Mouse (Mus musculus) right cerebral cortex, postnatal 25 days (tissue): Measurements from ENCODE around the gene Eya2.

ENCODE experiments used
- DNase-seq: peaks from one replicate; pipeline ENCODE4 v3.0.0; 2022

Gene Eya2

DNA sequence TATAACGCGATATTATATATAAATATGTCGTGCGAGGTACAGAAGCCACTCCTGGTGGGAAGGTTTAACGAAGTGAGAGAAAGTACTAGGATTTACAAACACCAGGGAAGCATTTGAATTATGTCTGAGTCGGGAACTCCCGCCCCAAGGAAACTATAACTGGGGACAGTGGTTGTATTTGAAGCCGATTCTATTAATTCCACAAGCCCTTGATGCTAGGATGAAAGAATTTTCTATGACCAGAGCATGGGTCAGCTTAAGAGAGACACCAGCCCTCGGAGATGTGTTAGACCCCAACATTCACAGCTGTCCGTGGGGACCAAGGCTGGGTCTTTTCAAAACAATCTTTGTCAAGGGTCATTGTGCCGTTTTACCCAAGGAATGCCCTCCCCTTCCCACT, 1.3 kb downstream of the Eya2 start:
- DNase-seq = no peak

DNA sequence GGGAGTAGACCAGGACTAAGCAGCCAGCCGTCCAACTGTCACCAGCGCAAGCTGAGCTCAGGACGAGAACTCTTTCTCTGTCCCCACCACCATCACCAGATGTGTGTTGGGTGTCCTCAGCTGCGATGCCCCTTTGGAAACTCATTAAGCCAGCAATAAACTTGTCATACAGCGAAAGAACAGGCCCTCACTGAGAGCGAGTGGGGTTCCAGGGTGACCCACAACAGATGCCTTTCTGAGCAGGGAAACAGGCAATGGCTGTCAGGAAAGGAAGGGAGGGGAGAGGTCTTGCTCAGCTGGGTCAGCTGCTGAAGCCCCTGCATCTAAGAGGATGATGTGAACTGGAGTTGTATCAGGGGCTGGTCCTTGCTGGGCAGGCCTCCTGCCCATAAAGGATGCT, 2.7 kb downstream of the Eya2 start:
- DNase-seq = no peak

DNA sequence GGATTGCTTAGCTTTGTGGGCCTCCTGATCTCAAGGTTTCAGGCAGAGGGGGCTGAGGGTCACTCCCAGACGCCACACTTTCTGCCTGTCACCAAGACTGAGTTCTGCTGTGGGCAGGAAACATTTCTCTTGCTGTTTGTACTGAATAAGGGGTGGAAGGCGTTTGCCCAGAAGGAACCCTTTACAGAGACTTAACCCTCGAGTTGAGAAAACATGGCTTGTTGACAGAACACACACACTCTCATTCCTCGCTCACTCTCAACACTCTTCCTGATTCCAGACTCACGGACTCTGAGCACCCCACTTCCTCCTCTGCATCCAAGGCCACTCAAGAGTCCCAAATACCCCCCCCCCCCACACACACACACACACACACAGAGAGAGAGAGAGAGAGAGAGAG, 3.3 kb downstream of the Eya2 start:
- no peak for DNase-seq

DNA sequence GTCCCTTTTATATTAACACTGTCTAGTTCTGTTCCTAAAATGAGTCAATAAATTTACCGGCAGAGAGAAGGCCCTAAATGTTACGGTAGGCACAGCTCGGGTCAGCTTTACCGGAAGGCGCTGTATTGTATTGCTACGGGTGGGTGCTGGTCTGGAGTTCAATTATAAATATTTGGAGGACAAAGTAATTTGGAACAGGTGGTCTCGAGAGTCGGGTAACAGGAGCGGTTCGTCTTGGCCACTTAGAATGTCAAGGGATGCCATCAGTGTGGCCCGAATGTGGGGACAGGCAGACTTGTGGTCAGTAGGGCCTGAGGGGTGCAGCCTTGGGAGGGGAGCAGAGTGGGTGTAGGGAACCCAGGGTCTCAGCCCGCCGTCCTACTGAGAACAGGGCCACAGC, 4.7 kb downstream of the Eya2 start:
- no peak for DNase-seq

DNA sequence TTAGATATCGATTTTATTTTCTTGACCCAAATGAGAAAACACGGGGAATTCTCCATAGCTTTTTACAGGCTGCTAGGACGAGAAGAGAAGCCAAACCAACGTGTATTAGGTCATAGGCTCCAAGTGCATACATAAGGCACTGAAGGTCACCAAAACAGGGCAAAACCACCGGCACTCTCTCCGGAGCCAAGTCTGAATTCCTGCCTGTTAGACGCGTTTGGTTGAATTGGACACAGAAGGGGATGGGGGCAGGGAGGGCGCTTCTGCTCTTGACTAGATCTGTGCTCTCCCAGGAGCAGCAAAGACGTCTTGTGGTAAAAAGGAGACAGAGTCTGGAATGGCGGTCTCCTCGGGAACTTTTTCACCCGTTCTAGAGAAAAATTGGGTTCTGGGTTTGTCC, 6.1 kb downstream of the Eya2 start:
- no peak for DNase-seq

DNA sequence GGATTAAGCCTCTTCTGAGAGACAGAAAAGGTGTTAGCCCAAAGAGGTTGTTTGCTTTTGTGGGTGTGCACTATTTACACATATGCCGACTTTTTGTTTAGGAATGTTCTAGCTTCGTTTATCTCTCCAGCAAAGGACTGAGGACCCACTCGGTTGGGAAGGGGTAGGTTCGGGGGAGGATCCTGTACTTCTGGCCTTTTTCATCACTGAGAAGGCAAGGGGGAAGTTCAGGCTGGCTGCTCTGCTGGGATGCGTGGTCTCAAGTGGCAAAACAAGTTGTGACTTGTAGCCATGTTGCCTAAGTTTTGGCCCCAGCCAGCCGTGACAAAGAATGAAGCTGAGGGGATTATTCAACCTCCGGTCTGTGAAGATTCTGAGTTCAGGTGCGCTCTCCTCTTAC, 6.8 kb downstream of the Eya2 start:
- no peak for DNase-seq

DNA sequence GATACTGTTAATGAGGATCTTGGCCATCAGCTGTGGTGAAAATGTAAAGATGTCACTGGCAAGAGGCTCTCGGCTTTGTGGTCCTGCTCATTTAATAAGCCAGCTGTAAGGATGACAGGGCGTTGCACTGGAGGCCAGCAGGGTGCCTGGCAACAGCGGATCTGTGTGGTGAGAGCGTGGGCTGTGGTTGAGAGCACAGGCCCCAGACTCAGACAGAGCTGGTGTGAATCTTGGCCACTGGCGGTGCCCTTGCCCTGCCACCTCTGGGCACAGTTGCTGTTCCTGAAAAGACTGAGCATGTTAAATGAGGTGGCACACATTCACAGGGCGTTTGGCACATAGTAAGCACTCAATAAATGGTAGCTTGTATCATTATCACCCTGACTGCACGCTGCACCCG, 8.9 kb downstream of the Eya2 start:
- no peak for DNase-seq

DNA sequence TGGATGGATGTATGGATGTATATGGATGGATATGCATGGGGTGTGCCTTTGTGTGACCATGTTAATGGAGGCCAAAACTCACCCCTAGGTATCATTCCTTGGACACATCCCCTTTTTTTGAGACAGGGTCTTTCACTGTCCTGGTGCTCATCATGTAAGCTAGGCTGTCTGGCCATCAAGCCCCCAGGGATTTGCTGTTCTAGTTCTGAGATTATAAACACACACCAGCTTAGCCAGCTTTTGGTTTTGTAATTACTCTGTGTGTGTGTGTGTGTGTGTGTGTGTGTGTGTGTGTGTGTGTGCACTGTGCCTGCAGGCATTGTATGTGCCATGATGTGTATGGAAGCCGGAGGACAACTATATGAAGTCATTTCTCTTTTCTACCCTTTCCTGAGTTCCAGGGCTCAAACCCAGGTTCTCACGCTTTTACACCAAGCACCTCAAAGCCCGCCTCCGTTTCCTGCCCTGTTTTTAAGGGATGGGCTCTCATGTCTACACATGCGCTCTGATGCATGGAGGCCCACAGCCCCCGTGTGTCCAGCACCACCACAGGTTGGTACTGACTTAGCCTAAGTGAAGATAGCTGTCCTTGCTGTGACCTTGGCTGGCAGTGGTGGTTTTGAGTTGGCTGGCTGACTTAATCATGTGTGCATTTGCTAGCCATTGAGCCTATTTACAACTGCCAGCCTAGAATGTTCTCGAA, 16.9 kb downstream of the Eya2 start:
- DNase-seq = no peak

DNA sequence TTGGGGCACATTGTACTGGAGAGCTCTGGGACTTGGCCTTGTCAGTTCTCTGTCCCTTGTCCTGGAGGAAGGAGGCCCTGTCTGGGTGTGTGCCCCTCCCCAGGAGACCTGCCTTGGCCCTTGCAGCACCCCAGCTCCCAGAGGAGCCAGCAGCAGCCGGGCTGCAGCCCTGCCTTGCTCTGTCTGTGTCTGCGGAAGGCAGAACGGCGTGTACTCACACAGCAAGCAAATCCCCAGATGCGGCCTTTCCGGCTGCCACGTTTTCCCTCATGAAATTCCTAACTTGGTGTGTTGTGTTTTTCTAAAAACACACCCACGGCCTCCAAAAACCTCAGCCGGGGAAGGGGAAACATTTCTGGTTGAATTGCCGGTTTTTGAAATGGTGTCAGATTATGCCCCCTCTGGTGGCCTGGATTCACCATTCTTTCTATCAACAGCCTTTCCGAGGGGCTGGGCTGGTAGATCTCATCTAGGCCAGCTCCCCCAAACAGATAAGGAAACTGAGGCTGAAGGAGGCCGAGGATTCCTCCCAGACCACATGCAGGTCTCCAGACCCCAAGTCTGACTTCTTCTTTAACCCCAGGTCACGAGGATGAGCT, 19.0 kb downstream of the Eya2 start:
- no peak for DNase-seq

DNA sequence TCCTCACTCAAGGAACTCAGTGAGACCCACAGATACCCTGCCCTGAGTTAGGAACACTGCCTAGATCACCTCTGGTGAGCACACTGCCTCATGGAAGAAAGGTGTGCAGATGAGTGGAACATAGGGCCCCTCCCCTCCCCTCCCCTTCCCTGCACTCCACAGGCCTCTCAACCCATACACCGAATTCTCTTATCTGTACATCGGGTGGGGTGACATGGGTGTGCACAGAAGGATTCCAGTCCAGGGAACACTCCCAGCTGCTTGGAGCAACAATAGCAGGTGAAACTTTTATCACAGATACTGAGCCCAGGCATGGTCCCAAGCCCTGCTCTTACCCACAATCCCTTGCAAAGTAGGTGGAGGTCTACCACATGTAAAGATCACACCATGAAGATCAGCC, 26.7 kb downstream of the Eya2 start:
- DNase-seq = no peak

DNA sequence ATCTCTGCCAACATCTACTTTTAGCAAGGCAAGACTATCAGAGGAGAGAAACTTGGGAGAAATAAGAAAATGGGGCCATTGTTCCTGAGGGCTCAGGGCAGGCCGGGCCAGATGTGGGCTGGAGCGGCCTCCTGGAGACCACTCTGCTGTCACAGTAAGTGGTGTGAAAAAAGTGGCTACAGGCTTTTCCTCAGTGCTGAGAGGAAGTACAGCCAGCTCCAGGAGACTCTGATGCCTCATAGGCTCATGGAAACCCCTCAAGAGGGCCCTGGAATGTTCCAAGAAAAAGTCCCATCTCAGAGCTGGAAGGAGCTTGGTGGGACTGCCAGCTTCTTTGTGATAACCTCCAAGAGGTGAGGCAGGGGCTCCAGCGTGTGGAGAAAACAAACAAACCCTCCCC, 27.8 kb downstream of the Eya2 start:
- no peak for DNase-seq

DNA sequence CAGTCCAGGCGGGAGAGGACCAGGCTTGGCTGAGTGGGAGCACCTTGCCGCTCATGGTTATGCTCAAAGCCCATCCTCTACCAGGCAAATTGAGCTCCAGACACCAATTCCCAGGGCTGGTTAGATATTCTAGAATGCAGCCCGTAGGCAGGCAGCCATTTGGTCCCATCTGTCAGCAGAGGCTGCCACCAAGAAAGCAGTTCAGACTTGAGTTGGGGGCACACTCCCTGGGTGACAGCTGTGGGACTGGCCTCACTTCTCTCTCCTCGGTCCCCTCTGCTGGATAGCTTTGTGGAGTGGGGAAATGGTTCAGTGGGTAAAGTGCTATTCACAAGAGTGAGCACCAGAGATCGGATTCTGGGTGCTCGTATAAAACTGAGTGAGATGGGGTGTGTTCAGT, 32.0 kb downstream of the Eya2 start:
- DNase-seq = no peak

DNA sequence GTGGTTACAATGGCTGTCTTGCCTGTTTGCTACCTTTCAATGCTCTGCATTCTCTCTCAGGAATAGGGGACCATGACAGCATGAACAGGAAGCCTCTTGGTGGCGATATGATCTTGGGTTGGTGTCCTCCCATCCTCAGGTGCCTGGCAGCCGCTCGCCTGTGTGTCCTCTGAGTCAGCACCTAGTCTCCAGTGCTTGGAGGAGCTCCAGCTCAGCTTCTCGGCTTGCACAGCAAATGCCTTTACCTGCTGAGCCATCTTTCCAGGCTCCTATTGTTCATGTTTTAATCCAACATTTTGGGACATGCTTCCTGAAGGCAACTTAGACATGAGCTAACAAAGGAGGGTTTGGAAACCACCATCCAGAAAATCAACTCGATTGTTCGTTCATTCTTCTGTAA, 33.1 kb downstream of the Eya2 start:
- peak; percentile 18 for DNase-seq

DNA sequence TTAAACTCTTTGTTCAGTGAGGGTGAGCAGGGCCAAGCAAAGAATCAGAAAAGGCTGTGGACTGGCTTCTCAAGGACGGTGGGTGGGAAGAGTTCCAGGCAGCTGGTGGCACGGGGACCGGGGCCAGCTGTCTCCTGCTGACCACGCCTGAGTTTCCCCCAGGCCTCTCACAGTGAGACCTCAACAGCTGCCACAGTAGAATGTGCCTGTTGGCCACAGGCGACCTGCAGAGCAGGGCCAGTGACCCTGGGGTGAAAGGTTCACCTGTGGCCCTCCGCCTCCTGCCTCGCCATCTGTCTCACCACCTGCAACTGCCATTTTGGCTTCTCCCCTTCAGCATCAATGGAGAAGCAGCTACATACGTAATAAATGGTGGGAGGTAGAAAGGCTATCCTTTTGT, 35.1 kb downstream of the Eya2 start:
- no peak for DNase-seq

DNA sequence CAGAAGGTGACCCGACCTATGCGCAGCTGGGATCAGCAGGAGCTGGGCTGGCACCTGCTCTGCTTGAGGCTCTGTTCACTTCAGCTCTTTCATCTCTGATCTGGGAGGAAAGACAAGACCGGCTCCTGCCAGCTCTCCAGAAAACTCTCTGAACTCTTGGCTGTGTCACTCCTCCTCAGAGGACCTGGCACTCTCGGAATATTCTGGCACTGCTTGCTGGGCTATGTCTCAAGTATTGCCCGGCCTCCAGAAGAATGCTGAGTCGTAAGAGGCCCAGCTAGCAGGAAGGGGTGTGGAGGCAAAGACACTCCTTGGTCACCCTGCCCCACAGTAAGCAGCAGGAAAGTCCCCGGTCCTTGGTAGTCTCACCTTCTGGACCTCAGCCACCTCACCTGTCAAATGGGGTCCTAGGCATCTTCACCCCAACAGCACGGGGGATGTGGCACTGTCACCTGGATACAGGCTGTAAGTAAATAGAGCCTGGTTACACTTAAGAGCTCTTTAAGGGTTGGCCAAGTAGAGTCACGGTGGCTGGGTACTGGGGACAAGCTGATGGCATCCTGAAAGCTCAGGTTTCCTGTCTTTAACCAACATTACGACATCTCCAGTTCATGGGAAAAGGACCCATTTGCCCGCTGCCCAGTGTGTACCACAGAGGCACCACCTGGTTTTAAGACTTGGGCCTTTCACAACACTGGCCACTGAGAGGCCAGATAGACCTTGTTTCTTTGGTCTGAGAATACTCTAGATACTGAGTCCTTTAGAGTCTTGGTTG, 38.4 kb downstream of the Eya2 start:
- DNase-seq = no peak

DNA sequence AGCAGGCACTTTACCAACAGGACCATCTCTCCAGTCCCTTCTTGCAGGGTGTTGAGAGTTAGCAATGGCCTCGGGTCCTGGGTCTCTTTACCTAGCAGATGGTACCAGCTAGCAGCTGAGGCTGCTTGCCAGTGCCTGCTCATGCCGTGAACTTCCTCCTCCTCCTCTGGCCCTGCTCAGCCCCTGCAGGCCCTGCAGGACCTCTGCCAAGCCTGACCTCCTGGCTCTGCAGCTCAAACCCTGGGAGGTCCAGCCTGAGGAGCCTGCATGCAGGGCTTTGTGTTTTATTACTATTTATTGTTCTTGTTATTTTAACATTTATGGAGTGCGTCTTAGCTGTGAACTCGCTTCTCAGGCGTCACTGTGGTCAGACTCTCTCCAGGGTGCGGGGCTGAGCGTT, 39.6 kb downstream of the Eya2 start:
- no peak for DNase-seq

DNA sequence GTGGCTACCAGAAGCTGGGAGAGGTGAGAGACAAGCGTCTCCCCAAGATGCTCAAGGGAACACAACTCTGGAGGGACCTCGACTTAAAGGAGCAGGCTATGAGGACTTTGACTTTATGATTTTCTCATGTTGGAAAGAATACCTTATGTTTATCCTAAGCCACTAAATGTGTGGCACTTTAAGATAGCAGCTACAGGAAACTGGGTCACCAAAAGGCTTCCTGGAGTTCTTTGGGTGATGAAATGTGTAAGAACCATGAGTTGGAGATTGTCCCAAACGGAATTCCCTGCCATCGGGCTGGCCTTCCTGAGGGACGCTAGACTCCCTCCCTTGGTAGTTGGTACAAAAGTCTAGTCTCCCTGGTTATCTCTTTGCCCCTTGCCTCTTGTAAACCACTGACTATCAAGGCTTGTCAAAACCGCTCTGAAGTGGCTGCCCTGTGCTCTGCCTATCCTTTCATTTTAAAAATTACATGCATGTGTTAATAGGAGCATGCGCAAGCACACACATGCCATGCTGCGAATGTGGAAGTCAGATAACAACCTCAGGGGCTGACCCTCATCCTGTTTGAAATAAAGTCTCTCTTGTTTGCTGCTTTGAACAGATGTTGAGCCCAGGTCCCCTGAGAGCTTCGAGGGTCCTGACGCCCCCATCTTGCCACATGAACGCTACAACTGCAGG, 44.4 kb downstream of the Eya2 start:
- DNase-seq = no peak

DNA sequence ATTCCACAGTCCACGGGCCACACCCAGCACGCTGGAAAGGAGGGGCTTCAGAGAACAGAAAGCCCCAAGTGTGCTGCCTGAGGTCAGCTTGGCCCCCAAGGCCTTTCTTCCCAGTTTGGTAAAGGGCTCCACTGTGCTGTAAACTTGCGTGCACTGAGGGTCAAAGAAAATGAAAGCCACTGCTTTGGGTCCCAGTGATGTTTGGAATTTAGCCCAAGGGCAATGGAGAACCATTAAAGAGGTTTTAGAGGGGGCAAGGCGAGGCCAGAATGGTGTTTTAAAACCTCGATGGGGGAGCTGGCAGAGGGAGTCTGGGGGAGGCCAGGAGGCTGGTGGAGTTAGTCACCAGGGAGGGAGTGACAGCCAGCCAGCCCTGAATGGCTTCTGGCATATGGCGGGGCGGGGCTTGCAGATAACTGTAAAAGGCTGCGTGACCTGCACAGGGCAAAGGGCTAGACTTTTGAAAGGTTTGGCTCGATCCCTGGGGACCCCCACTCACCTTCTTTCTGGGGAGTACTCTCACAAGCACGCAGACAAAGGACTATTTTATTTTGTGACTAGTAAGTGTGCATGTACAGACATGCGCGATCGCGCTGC, 47.2 kb downstream of the Eya2 start:
- no peak for DNase-seq

DNA sequence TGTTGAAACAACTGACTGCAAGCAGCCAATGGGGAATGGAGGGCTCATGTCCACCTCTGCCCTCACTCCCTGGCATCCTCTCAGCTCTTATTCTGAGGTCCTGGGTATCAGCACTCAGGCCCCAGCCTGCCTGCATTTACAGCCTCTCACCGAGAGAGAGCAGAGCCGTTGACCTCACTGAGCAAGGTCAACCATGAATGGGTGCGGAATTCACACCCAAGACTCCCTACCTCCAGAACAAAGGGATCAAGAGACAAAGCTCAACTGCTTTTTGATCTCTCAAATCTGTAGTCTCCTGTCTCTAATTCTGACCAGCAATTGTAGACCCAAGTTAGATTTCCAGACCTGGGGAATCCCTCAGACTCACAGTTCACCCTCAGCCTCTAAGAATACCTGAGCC, 48.8 kb downstream of the Eya2 start:
- no peak for DNase-seq

DNA sequence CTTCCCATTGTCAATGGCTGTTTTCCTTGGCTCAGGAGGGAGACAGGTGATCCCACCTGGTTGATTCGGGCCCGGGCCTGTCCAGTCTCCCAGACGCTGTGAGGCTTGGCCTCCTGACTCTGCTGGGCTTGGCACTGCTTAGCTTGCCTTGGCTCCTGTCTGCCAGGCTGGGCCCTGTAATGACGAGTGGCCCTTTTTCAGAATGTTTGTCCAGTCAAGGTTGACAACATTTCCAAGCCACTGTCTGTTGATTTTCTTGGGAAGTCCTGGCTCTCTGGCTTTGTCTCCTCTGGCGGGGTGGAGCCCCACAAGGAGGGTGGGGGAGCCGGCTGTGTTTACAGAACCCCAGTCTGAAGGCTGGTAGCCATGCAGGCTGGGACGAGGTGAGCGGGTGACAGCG, 49.2 kb downstream of the Eya2 start:
- no peak for DNase-seq

DNA sequence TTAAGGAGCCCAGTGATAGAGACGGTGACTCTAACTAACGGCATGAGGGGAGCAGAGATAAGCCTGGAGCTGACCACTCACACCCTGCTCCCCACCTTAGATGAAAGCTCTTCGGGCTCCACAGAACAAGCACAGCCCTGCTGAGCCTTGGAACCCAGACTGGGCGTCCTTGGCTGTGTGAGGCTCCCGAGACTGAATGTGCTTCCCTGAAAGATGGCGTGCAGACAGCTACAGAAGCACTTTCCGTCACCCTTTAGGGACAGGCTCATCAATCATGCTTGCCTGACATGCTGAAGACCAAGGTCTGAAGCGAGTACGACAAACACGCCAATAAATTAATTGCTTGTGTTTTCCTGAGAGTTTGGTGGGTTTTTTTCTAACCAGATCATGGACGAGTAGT, 56.2 kb downstream of the Eya2 start:
- DNase-seq = no peak

DNA sequence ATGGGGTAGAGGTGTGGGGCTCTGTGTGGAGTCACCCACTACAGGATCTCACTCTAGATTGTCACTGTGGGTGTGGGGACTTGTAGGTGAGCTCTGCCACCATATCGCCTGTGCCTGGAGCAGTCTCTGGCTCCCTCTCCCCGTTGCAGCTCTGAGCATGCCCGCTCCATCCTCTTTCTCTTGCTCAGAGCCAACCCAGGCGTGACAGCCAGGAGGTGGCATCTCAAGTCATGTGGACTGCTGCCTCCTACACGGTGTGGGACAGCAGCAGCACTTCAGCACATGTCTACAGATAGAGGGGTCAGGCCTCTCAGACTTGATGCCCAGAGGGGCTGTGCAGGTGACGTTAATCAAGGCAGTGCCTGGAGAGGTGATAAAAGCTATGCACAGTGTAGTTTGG, 57.4 kb downstream of the Eya2 start:
- no peak for DNase-seq
